Mouse (Mus musculus) lung, postnatal 0 days (tissue): Measurements from ENCODE around the gene Cdc25b. TPM values are rescaled to one million over a fixed set of nuclear protein-coding genes. Genes with fewer than 3 reads are reported as not detected.
A peak's percentile ranks its signal among the peaks of the same experiment; 100 is the strongest.

Experiments
- ATAC-seq: fragments of 200-750 bp; cut with Nextera tagmentation; 2 replicates; pipeline ENCODE4 v1.8.0; 2017; ENCODE audit warnings: moderate library complexity
- DNase-seq: peaks from one replicate; pipeline ENCODE4 v3.0.0-alpha.2; 2016; ENCODE audit warnings: low spot score
- H3K27ac ChIP-seq: fragments of 300-500 bp; sonication (generic); 2 replicates; pipeline ENCODE4 v1.5.1; 2014; ENCODE audit warnings: antibody characterized with exemption, mild to moderate bottlenecking, low read length, mixed read lengths
- H3K27me3 ChIP-seq: fragments of 300-500 bp; sonication (generic); replicated peaks from 2 replicates; pipeline ENCODE4 v1.6.1; 2014; ENCODE audit warnings: low read length, mixed read lengths; ENCODE audit not compliant: insufficient read depth
- H3K36me3 ChIP-seq: fragments of 300-500 bp; sonication (generic); 2 replicates; pipeline ENCODE4 v1.6.1; 2014; ENCODE audit warnings: low read length, mixed read lengths; ENCODE audit not compliant: insufficient read depth
- H3K4me1 ChIP-seq: fragments of 300-500 bp; sonication (generic); 2 replicates; pipeline ENCODE4 v1.6.1; 2014; ENCODE audit warnings: antibody characterized with exemption, low read depth, low read length, mixed read lengths; ENCODE audit not compliant: insufficient read depth
- H3K4me2 ChIP-seq: fragments of 300-500 bp; sonication (generic); replicated peaks from 2 replicates; pipeline ENCODE4 v1.6.1; 2014; ENCODE audit warnings: low read depth, mild to moderate bottlenecking, low read length, moderate library complexity, mixed read lengths
- H3K4me3 ChIP-seq: fragments of 300-500 bp; sonication (generic); 2 replicates; pipeline ENCODE4 v1.5.1; 2014; ENCODE audit warnings: low read depth, low read length
- H3K9ac ChIP-seq: fragments of 300-500 bp; sonication (generic); replicated peaks from 2 replicates; pipeline ENCODE4 v1.6.1; 2014; ENCODE audit warnings: low read depth, mild to moderate bottlenecking
- H3K9me3 ChIP-seq: fragments of 300-500 bp; sonication (generic); 2 replicates; pipeline ENCODE4 v1.6.1; 2016; ENCODE audit warnings: low read length, mixed read lengths
- CTCF ChIP-seq: IDR thresholded peaks from 2 replicates; pipeline ENCODE4 v1.5.1; 2016; ENCODE audit warnings: antibody characterized with exemption, mild to moderate bottlenecking
- EP300 ChIP-seq: IDR thresholded peaks from 2 replicates; pipeline ENCODE4 v1.6.1; 2016; ENCODE audit warnings: antibody characterized with exemption, mild to moderate bottlenecking, control low read depth
- WGBS: fragments of 180-500 bp; shearing (Covaris S2); extraction: QIAGEN DNeasy Blood & Tissue Kit; methylation state at CpG from one replicate; pipeline ENCODE4 v1.1.7; 2014; 5-methylcytosine and 5-hydroxymethylcytosine counted together
- polyA plus RNA-seq: library from polyadenylated mRNA; unstranded; fragments of >200 nt; fragmentation: Nextera tagmentation; extraction: Ambion mirVana; gene quantifications from 2 replicates; pipeline ENCODE4 v1.2.1, GENCODE M21; 2015

Cdc25b gene
- polyA plus RNA-seq, 1 experiment from 2014 or later: 38.7 TPM

GRCm38 (mm10) chr2:131186343-131186742 is 406 bp upstream of the Cdc25b start:
- H3K9me3 ChIP-seq: no peaks in the 10 kb centered on the region
- H3K27me3 ChIP-seq: no peaks in the 10 kb centered on the region
- H3K4me1 ChIP-seq: peaks cover 22% of the 10 kb centered on the region
- WGBS: 4% methylated on average over 14 of the region's 14 CpGs
- peak overlapping the region; percentile 62 for H3K4me3 ChIP-seq
- H3K36me3 ChIP-seq: no peaks in the 10 kb centered on the region
- peak overlapping the region; percentile 29; the same call in 1 of the 2 replicates for H3K9ac ChIP-seq
- no peak for ATAC-seq
- peak overlapping the region; percentile 39; the same call in 1 of the 2 replicates for H3K27ac ChIP-seq
- no peak for TF ChIP-seq CTCF
- no peak for TF ChIP-seq EP300
- H3K4me2 ChIP-seq: peak overlapping the region; percentile 83
- no peak for DNase-seq

GRCm38 (mm10) chr2:131187602-131187922 is 813 bp downstream of the Cdc25b start:
- peak overlapping the region; percentile 53; the same call in 1 of the 2 replicates for H3K9ac ChIP-seq
- H3K27ac ChIP-seq: peak overlapping the region; percentile 52; the same call in 1 of the 2 replicates
- H3K9me3 ChIP-seq: no peaks in the 10 kb centered on the region
- H3K4me1 ChIP-seq: peaks cover 22% of the 10 kb centered on the region
- TF ChIP-seq EP300: no peak
- TF ChIP-seq CTCF: no peak
- H3K4me3 ChIP-seq: peak overlapping the region; percentile 62
- 28% methylated on average over 3 of the region's 3 CpGs for WGBS
- peaks cover 3% of the 10 kb centered on the region; the same call in 1 of the 2 replicates for H3K36me3 ChIP-seq
- H3K27me3 ChIP-seq: no peaks in the 10 kb centered on the region
- ATAC-seq (no peak), DNase-seq (no peak)
- peak overlapping the region; percentile 83 for H3K4me2 ChIP-seq

DNA sequence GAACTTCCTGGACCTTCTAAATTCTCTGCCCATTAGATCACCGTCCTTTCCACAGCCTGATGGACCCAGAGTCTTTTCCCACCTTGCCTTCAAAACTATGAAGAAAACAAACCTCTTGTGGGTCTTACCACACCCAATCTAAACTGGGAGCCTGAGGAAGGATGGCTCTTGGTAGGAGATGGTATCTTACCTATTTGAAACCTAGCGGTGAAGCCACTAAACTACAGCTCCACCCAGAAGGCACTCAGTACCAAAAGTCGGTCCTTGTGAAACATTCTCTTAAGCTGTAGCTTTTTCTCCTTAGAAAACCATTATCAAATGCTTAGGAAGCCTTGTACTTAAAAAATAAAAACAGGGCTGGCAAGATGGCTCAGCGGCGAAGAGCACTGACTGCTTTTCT is 1.6 kb downstream of the Cdc25b start:
- no peak for TF ChIP-seq EP300
- TF ChIP-seq CTCF: peak; percentile 13; the same call in 1 of the 2 replicates
- H3K9ac ChIP-seq: no peak overlapping the region
- WGBS: 87% methylated on average over 5 of the region's 5 CpGs
- H3K27ac ChIP-seq: no peak overlapping the region; the same call in 1 of the 2 replicates
- peaks cover 22% of the 10 kb centered on the region for H3K4me1 ChIP-seq
- H3K4me3 ChIP-seq: no peak overlapping the region
- H3K27me3 ChIP-seq: no peaks in the 10 kb centered on the region
- peaks cover 6% of the 10 kb centered on the region; the same call in 1 of the 2 replicates for H3K36me3 ChIP-seq
- no peak for ATAC-seq
- H3K9me3 ChIP-seq: no peaks in the 10 kb centered on the region
- no peak for DNase-seq
- peak overlapping the region; percentile 83; the same call in 1 of the 2 replicates for H3K4me2 ChIP-seq

DNA sequence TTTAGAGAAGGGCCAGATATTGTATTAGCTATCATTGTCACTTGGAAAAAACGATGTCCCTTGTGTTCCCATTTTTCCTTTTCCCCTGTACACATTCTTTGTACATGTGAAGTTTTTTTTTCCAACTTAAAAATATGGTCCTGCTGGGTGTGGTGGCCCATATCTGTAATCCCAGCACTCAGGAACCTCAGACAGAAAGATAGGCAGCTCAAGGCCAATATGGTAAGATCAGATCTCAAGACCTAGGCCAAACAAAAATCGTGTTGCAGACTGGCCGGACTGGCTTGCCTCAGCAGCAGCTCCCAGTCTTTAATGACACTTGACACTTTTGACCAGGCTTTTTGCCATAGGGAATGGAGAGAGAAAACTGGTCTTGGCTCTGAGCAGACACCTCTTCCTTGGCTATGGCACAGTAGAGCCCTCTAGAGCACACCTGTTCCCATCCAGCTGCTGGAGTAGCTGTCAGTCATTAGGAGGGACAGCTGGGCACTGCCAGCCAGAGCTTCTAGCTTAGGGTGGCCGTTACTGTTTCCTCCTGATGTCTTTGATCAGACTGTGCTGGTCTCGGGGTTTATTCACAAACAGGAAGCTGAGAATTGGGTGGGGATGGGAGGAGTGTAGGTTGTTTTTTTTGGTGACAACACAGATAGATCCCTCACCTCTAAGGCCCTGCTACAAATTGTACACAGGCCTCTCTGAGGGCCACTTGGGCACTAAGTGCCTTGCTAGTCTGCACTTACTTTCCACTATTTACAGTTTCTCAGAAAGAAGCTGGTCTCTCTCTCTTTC is 3.0 kb downstream of the Cdc25b start:
- ATAC-seq (peak; percentile 26), DNase-seq (peak; percentile 48)
- H3K4me3 ChIP-seq: no peak overlapping the region
- WGBS: 32% methylated on average over 5 of the region's 5 CpGs
- TF ChIP-seq CTCF (no peak), EP300 (peak; percentile 49; the same call in 1 of the 2 replicates)
- peaks cover 8% of the 10 kb centered on the region; the same call in 1 of the 2 replicates for H3K36me3 ChIP-seq
- peak overlapping the region; percentile 76 for H3K27ac ChIP-seq
- H3K27me3 ChIP-seq: no peaks in the 10 kb centered on the region
- 0 out of 2 replicates have a peak overlapping the region, but pooled peaks have one; percentile 3 for H3K4me2 ChIP-seq
- no peak overlapping the region for H3K9ac ChIP-seq
- H3K4me1 ChIP-seq: peaks cover 22% of the 10 kb centered on the region
- H3K9me3 ChIP-seq: no peaks in the 10 kb centered on the region

- peaks cover 22% of the 10 kb centered on the region for H3K4me1 ChIP-seq
- no peak overlapping the region for H3K9ac ChIP-seq
- 40% methylated on average over 10 of the region's 10 CpGs for WGBS
- ATAC-seq (peak; percentile 19), DNase-seq (peak; percentile 46)
- peaks cover 8% of the 10 kb centered on the region; the same call in 1 of the 2 replicates for H3K36me3 ChIP-seq
- TF ChIP-seq CTCF (no peak), EP300 (no peak)
- H3K27me3 ChIP-seq: no peaks in the 10 kb centered on the region
- H3K4me2 ChIP-seq: 0 out of 2 replicates have a peak overlapping the region, but pooled peaks have one; percentile 17
- peak overlapping the region; percentile 76 for H3K27ac ChIP-seq
- no peaks in the 10 kb centered on the region for H3K9me3 ChIP-seq
- H3K4me3 ChIP-seq: no peak overlapping the region
Observed at GRCm38 (mm10) chr2:131190344-131191004, 3.7 kb downstream of the Cdc25b start.

DNA sequence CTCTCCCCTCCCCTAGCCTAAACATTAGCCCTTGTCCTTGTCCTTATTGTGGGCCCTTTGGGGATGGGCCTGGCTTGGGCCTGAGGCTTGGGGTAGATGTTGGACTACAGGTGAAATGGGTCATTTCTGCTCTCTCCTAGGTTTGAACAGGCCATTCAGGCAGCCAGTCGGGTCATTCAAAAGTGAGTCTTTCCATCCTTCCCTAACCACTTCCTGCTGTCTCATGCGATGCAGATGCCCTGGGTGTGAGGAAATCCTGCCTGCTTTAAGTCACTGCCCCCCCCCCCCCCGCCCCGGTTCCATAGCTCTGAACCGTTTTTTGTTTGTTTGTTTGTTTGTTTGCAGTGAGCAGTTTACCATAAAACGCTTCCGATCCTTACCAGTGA is 4.2 kb downstream of the Cdc25b start:
- no peak overlapping the region for H3K9ac ChIP-seq
- no peak overlapping the region for H3K4me3 ChIP-seq
- no peaks in the 10 kb centered on the region for H3K27me3 ChIP-seq
- DNase-seq (no peak), ATAC-seq (no peak)
- H3K27ac ChIP-seq: peak overlapping the region; percentile 76; the same call in 1 of the 2 replicates
- TF ChIP-seq EP300: no peak
- TF ChIP-seq CTCF: no peak
- 78% methylated on average over 6 of the region's 7 CpGs for WGBS
- peaks cover 8% of the 10 kb centered on the region; the same call in 1 of the 2 replicates for H3K36me3 ChIP-seq
- H3K9me3 ChIP-seq: no peaks in the 10 kb centered on the region
- no peak overlapping the region for H3K4me2 ChIP-seq
- H3K4me1 ChIP-seq: peaks cover 22% of the 10 kb centered on the region
